Mouse (Mus musculus): ENCODE measurements at regions not wholly inside any gene's neighbourhood (a gene's known extent, or its start where the extent isn't known, plus 50 kb on each side); places are given as distances from the start of the nearest gene placed in this dataset.

- no peak for TF ChIP-seq CTCF (conservative IDR thresholded peaks at IDR 0.05)
- no peak overlapping the region for H3K4me3 ChIP-seq
- DNase-seq (ENCODE audit: low spot score in 2 of 2): no peak
- H3K27ac ChIP-seq: no peak overlapping the region
These were observed 390.0 kb upstream of the Cited2 start for GRCm38 (mm10) chr10:17332986-17333385.

GRCm38 (mm10) chr10:17333676-17334075 lies 389.3 kb upstream of the Cited2 start:
- DNase-seq (ENCODE audit: low spot score in 2 of 2): no peak
- Histone ChIP-seq H3K27ac (no peak overlapping the region), H3K4me3 (no peak overlapping the region)
- no peak for TF ChIP-seq CTCF (conservative IDR thresholded peaks at IDR 0.05)

GRCm38 (mm10) chr10:17337217-17337616 lies 385.8 kb upstream of the Cited2 start:
- no peak for DNase-seq (ENCODE audit: low spot score in 2 of 2)
- no peak for TF ChIP-seq CTCF (conservative IDR thresholded peaks at IDR 0.05)
- Histone ChIP-seq H3K27ac (no peak overlapping the region), H3K4me3 (no peak overlapping the region)

- TF ChIP-seq CTCF (conservative IDR thresholded peaks at IDR 0.05): no peak
- Histone ChIP-seq H3K27ac (no peak overlapping the region), H3K4me3 (no peak overlapping the region)
- DNase-seq (ENCODE audit: low spot score in 2 of 2): no peak
These were observed 379.2 kb upstream of the Cited2 start for GRCm38 (mm10) chr10:17343829-17344228.

GRCm38 (mm10) chr10:17352202-17352994 lies 370.6 kb upstream of the Cited2 start:
- no peak for TF ChIP-seq CTCF (conservative IDR thresholded peaks at IDR 0.05)

GRCm38 (mm10) chr10:17355476-17355875 lies 367.5 kb upstream of the Cited2 start:
- TF ChIP-seq CTCF (conservative IDR thresholded peaks at IDR 0.05): no peak
- H3K27ac ChIP-seq: no peak overlapping the region
- no peak for DNase-seq (ENCODE audit: low spot score in 2 of 2)
- H3K4me3 ChIP-seq: no peak overlapping the region

More at GRCm38 (mm10) chr10:17352202-17352994, 370.6 kb upstream of the Cited2 start:
- DNase-seq (ENCODE audit: low spot score in 2 of 2): no peak
- Histone ChIP-seq H3K27ac (no peak overlapping the region), H3K4me3 (no peak overlapping the region)

- no peak for TF ChIP-seq CTCF (conservative IDR thresholded peaks at IDR 0.05)
- H3K27ac ChIP-seq: no peak overlapping the region
- no peak overlapping the region for H3K4me3 ChIP-seq
- no peak for DNase-seq (ENCODE audit: low spot score in 2 of 2)
These were observed 367.0 kb upstream of the Cited2 start for GRCm38 (mm10) chr10:17356041-17356440.

GRCm38 (mm10) chr10:17362643-17363042 lies 360.4 kb upstream of the Cited2 start:
- no peak overlapping the region for H3K27ac ChIP-seq
- no peak for DNase-seq (ENCODE audit: low spot score in 2 of 2)
- H3K4me3 ChIP-seq: no peak overlapping the region
- no peak for TF ChIP-seq CTCF (conservative IDR thresholded peaks at IDR 0.05)

- DNase-seq (ENCODE audit: low spot score in 2 of 2): no peak
- no peak overlapping the region for H3K27ac ChIP-seq
- no peak overlapping the region for H3K4me3 ChIP-seq
- TF ChIP-seq CTCF (conservative IDR thresholded peaks at IDR 0.05): no peak
These were observed 356.8 kb upstream of the Cited2 start for GRCm38 (mm10) chr10:17366042-17366740.

GRCm38 (mm10) chr10:17367026-17367425 lies 356.0 kb upstream of the Cited2 start:
- no peak for TF ChIP-seq CTCF (conservative IDR thresholded peaks at IDR 0.05)
- DNase-seq (ENCODE audit: low spot score in 2 of 2): peak in 1 of 2 experiments; percentile 21
- no peak overlapping the region for H3K4me3 ChIP-seq
- peak overlapping the region; percentile 48 for H3K27ac ChIP-seq

GRCm38 (mm10) chr10:17367430-17367829 lies 355.6 kb upstream of the Cited2 start:
- Histone ChIP-seq H3K27ac (peak overlapping the region; percentile 48), H3K4me3 (no peak overlapping the region)
- TF ChIP-seq CTCF (conservative IDR thresholded peaks at IDR 0.05): no peak
- no peak for DNase-seq (ENCODE audit: low spot score in 2 of 2)

GRCm38 (mm10) chr10:17368636-17369035 lies 354.4 kb upstream of the Cited2 start:
- Histone ChIP-seq H3K27ac (no peak overlapping the region), H3K4me3 (no peak overlapping the region)
- no peak for DNase-seq (ENCODE audit: low spot score in 2 of 2)
- no peak for TF ChIP-seq CTCF (conservative IDR thresholded peaks at IDR 0.05)

GRCm38 (mm10) chr10:17372905-17373304 lies 350.1 kb upstream of the Cited2 start:
- Histone ChIP-seq H3K4me3 (no peak overlapping the region), H3K27ac (no peak overlapping the region)
- no peak for DNase-seq (ENCODE audit: low spot score in 2 of 2)
- TF ChIP-seq CTCF (conservative IDR thresholded peaks at IDR 0.05): no peak

- TF ChIP-seq CTCF (conservative IDR thresholded peaks at IDR 0.05): no peak
- no peak for DNase-seq (ENCODE audit: low spot score in 2 of 2)
- Histone ChIP-seq H3K27ac (no peak overlapping the region), H3K4me3 (no peak overlapping the region)
These were observed 349.0 kb upstream of the Cited2 start for GRCm38 (mm10) chr10:17374047-17374446.

Measured in layer of hippocampus, adult 2 months (tissue).